Mouse (Mus musculus): Measurements from ENCODE around the gene Gtf2ird2.

Gtf2ird2 gene

GRCm38 (mm10) chr5:134236241-134236640 is 52.4 kb downstream of the Gtf2ird2 start:
- DNase-seq: no peak

- no peak for DNase-seq
Observed at GRCm38 (mm10) chr5:134236796-134237195, 53.0 kb downstream of the Gtf2ird2 start.

GRCm38 (mm10) chr5:134237508-134237907 is 53.7 kb downstream of the Gtf2ird2 start:
- no peak for DNase-seq

DNA sequence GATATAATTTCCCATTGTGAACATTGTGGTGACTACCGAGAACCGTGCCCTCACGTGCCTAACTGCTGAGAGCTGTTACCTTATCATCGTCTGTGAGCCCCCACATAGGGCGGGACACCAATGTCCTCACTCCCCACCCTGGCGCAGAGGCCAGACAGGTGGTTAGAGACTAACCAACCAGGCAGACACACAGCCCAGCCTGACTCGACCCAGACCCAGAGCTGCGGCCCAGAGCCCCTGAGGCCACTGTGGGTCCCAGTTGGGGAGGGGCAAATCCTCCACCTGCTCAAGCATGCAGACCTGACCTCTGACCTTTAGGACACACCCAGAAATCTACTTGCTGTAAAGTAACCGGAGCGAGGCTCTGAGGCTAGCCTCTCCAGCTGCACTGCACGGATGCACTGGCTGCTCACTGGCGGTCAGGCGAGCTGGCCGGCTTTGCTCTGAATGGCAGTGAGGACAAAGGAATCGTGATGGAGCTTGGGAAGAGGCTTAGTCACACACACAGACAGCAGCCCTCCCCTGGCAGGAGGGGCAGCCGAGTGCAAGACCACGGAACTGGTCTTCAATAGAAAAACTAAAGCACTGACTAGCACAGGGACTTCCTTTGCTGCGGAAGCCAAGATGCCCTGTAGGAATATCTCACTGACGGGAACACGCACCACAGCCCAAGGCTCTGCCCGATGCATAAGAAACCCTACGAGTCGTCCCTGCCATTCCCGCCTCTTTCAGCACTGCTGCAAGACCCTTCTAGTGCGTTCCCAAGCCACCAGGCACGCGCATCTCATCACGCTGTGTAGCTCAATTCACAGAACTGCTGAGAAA is 54.3 kb downstream of the Gtf2ird2 start:
- DNase-seq: no peak

- DNase-seq: no peak
Observed at GRCm38 (mm10) chr5:134241831-134242230, 58.0 kb downstream of the Gtf2ird2 start.

GRCm38 (mm10) chr5:134243661-134244436 is 60.0 kb downstream of the Gtf2ird2 start:
- no peak for DNase-seq

GRCm38 (mm10) chr5:134244890-134245289 is 61.1 kb downstream of the Gtf2ird2 start:
- no peak for DNase-seq

- peak in 1 of 2 experiments; percentile 33 for DNase-seq
Observed at GRCm38 (mm10) chr5:134246146-134246545, 62.3 kb downstream of the Gtf2ird2 start.

GRCm38 (mm10) chr5:134248608-134249244 is 64.9 kb downstream of the Gtf2ird2 start:
- no peak for DNase-seq

DNA sequence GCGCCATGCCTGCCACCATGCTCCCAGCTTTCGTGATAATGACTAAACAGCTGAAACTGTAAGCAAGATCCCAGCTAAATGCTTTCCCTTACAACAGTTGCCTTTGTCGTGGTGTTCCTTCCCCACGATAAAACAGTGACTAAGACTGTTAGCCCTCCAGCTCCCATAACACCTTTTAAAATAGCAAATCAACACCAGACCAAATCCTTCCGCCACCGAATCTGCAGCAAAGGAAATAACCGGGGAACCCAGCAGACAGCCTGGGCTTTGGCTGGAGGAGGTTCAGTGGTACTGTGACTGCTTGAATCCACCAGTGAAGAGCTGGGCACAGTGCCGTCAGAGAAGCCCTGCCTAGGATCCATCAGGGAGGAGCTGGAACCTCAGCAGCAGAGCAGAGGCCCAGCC is 65.4 kb downstream of the Gtf2ird2 start:
- no peak for DNase-seq

GRCm38 (mm10) chr5:134250601-134251000 is 66.8 kb downstream of the Gtf2ird2 start:
- no peak for DNase-seq

DNA sequence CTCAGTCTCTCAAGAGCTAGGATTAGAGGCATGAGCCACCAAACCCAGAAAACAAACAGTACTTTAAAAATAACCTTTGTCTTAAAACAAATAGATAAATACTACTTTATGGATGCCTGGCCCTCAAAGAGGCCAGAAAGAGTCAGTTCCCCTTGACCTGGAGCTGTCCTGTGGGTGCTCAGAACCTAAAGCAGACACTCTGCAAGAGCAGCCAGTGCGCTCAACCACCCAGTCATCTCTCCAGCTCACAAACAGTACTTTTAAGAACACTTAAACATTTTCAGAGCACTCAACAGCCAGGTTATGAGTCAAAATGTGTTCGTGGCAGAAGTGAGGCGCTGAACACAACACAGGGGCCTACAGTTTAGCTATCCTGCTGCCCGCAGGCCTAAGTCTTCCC is 67.3 kb downstream of the Gtf2ird2 start:
- DNase-seq: no peak

GRCm38 (mm10) chr5:134253806-134254205 is 70.0 kb downstream of the Gtf2ird2 start:
- DNase-seq: no peak

DNA sequence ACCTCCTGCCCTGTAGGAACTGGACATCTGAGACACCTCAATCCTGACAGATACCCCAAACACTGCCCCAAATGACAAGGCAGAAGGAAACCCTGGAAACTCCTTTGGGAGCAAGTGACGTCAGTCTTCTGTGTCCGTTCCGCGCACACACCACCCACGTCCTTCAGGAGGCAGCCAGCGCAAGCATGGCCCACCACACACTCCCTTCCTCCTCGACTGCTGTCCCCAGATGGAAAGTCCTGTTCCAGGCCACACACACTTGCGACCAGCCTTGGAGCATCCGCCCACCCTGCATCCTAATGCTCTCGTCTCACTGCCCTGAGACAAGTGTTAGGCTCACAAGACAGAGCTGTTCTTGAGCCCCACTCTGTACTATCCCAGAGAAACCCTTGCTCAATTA is 71.5 kb downstream of the Gtf2ird2 start:
- DNase-seq: no peak

DNA sequence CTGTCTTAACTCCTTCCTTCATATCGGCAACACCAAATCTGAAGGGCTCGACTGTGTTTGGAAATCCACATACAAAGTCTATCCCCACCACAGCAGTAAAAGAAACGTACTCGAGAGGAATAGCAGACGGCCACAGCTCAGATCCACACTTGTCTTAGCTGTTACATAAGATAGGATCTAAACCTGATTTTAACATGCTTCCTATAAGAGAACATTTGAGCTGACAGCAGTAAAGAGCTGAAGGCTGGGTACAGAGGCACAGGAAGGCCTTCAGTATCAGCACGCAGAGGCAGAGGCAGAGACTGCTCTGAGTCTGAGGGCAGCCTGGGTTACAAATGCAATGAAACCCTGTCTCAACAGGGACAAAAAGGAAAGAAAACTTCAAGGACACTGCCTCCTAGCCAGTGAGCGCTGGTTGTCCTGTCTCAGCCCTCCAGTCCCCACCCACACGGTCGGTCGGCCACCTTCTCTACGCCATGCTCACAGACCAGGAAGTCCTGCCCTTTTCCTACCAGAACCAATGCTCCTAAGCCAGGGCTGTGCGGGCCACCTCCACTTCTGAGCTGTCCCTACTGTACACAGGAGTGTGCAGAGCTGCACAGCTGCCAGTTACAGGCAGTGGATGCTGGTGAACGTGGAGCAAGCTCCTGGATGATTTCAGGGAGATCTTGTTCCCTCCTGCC is 73.7 kb downstream of the Gtf2ird2 start:
- DNase-seq: no peak

GRCm38 (mm10) chr5:134258395-134258794 is 74.6 kb downstream of the Gtf2ird2 start:
- DNase-seq: no peak

DNA sequence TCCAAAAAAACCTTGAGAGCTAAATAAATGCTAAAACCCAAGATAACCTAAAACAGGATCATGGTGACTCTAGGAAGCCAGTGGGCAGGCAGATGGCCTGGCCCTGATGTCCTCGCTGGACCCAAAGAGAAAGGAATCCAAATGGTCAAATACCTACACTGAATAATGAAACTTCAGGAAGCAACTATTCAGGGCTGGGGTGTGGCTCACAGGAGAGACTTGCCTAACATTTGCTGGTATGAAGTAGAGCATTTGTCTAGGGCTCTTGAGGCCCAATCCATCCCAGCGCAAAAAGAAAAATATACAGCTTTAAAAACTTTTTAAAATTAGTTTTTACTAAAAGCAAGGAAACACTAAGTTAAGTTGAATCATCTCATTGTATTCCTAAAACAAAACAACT is 75.1 kb downstream of the Gtf2ird2 start:
- no peak for DNase-seq

- DNase-seq: no peak
Observed at GRCm38 (mm10) chr5:134260001-134260636, 76.3 kb downstream of the Gtf2ird2 start.

- no peak for DNase-seq
Observed at GRCm38 (mm10) chr5:134265890-134266289, 82.1 kb downstream of the Gtf2ird2 start.

GRCm38 (mm10) chr5:134266404-134266803 is 82.6 kb downstream of the Gtf2ird2 start:
- DNase-seq: no peak

GRCm38 (mm10) chr5:134268751-134269150 is 84.9 kb downstream of the Gtf2ird2 start:
- DNase-seq: no peak

- no peak for DNase-seq
Observed at GRCm38 (mm10) chr5:134269751-134270150, 85.9 kb downstream of the Gtf2ird2 start.

All from cerebellum, postnatal 10 days (tissue).